Mouse (Mus musculus) limb, embryonic 15.5 days (tissue): ENCODE measurements around the gene Hist1h4k. TPM values are rescaled to one million over a fixed set of nuclear protein-coding genes. Genes with fewer than 3 reads are reported as not detected.

Experiments used
- ATAC-seq: fragments of 200-750 bp; cut with Nextera tagmentation; 2 replicates; pipeline ENCODE4 v1.8.0; 2017; ENCODE audit warnings: low read depth, moderate TSS enrichment; ENCODE audit not compliant: insufficient number of reproducible peaks, low FRiP score, low TSS enrichment
- H3K27ac ChIP-seq: fragments of 300-500 bp; sonication (generic); 2 replicates; pipeline ENCODE4 v1.5.1; 2015; ENCODE audit warnings: moderate library complexity, mild to moderate bottlenecking, inconsistent platforms
- H3K27me3 ChIP-seq: fragments of 300-500 bp; sonication (generic); 2 replicates; pipeline ENCODE4 v1.6.1; 2015; ENCODE audit warnings: inconsistent platforms
- H3K36me3 ChIP-seq: fragments of 300-500 bp; sonication (generic); 2 replicates; pipeline ENCODE4 v1.6.1; 2015; ENCODE audit warnings: inconsistent platforms
- H3K4me1 ChIP-seq: fragments of 300-500 bp; sonication (generic); 2 replicates; pipeline ENCODE4 v1.6.1; 2015; ENCODE audit warnings: inconsistent platforms
- H3K4me2 ChIP-seq: fragments of 300-500 bp; sonication (generic); 2 replicates; pipeline ENCODE4 v1.6.1; 2015; ENCODE audit warnings: mild to moderate bottlenecking, inconsistent platforms
- H3K4me3 ChIP-seq: fragments of 300-500 bp; sonication (generic); 2 replicates; pipeline ENCODE4 v1.5.1; 2015; ENCODE audit warnings: mild to moderate bottlenecking, inconsistent platforms
- H3K9ac ChIP-seq: fragments of 300-500 bp; sonication (generic); 2 replicates; pipeline ENCODE4 v1.6.1; 2015; ENCODE audit warnings: inconsistent platforms
- H3K9me3 ChIP-seq: fragments of 300-500 bp; sonication (generic); 2 replicates; pipeline ENCODE4 v1.6.1; 2016; ENCODE audit warnings: inconsistent platforms
- WGBS: fragments of 180-500 bp; shearing (Covaris S2); methylation state at CpG from one replicate; pipeline ENCODE4 v1.1.7; 2015; 5-methylcytosine and 5-hydroxymethylcytosine counted together
- microRNA-seq: library from miRNA; unstranded; fragments of <30 nt; microRNA quantifications from one replicate; pipeline ENCODE4, GENCODE M21; 2016
- polyA plus RNA-seq: library from polyadenylated mRNA; unstranded; fragments of >200 nt; fragmentation: Nextera tagmentation; extraction: Ambion mirVana; gene quantifications from 2 replicates; pipeline ENCODE4 v1.2.1, GENCODE M21; 2015

The Hist1h4k gene
- polyA plus RNA-seq, 1 experiment from 2014 or later, result 4.1 TPM

DNA sequence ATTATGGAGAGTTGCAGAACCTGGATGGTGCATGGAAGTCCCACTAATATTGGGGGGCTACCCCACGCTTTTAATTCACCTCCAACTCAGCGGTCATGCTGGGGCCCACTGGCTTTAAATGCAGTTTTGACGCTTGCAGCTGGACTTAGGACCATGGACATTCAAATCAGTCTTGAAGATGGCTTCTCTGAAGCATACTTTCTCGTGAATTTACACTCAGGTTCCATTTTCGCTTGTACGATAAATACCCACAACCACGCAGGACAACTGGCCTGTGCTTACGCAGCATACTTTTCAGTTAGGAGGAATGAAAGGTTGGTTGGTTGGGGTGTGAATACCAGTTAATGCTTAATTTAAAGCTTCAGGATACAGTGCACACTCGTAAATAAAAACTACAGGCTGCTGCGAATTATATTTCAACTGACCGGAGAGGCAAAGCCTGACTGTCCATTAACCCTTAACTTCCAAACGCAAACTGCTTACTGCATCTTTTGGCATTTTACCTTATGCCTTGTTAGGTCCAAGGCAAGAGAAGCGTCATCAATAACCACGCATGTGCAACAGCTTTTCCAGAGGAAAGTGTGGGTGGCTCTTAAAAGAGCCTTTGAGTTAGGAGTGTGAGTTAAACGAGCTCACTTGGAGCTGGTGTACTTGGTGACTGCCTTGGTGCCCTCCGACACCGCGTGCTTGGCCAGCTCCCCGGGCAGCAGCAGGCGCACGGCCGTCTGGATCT lies 35.0 kb downstream of the Hist1h4k start:
- Histone ChIP-seq H3K9me3 (no peaks in the 10 kb centered on the region), H3K4me1 (peaks cover 22% of the 10 kb centered on the region), H3K27ac (peak overlapping the region; percentile 89), H3K36me3 (no peaks in the 10 kb centered on the region), H3K27me3 (no peaks in the 10 kb centered on the region), H3K4me3 (peak overlapping the region; percentile 44), H3K4me2 (peak overlapping the region; percentile 69), H3K9ac (peak overlapping the region; percentile 28; the same call in 1 of the 2 replicates)
- WGBS, result under 1% methylated on average over 22 of the region's 22 CpGs
- no peak for ATAC-seq

DNA sequence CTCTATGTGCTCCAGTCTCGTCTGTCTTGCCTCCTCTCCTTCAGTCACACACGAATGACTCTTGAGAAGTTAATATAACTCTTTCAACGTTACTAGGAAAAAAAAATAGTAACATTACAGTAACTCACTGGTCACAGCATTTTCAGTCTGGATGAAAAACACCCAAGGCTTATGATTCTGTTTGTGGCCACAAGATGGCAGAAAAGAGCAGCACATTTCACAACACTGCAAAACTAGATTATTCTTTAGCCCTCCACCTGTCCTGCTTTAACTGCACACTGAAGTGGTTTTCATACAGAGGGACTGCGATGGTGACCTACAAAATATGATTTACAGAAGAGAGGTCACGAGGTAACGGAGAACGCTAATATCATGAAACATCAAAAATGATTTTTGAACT lies 35.6 kb downstream of the Hist1h4k start:
- Histone ChIP-seq H3K9me3 (no peaks in the 10 kb centered on the region), H3K4me2 (peak overlapping the region; percentile 69), H3K36me3 (no peaks in the 10 kb centered on the region), H3K4me3 (peak overlapping the region; percentile 44), H3K4me1 (peaks cover 22% of the 10 kb centered on the region), H3K9ac (no peak overlapping the region), H3K27me3 (no peaks in the 10 kb centered on the region), H3K27ac (peak overlapping the region; percentile 89)
- 2% methylated on average over 7 of the region's 7 CpGs for WGBS
- no peak for ATAC-seq

DNA sequence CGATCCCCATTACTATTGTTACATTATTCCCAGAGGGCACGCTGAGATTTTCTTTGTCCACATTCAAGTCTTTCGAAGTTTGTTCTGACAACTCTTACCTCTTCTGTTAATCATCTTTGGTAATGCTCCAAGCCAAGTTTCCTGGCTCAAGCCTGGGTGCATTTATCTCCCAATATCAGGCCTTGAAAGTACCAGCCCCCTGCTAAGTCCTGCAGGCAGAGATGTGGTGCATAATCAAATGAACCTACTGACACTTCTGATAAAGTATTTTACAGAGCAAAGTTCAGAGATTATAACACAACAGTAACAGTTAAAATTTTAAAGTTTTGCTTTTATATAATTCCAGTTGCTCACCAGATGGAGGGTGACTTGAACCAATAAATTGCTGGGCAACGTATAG lies 38.6 kb downstream of the Hist1h4k start:
- Histone ChIP-seq H3K4me1 (peaks cover 9% of the 10 kb centered on the region), H3K9ac (no peak overlapping the region)

DNA sequence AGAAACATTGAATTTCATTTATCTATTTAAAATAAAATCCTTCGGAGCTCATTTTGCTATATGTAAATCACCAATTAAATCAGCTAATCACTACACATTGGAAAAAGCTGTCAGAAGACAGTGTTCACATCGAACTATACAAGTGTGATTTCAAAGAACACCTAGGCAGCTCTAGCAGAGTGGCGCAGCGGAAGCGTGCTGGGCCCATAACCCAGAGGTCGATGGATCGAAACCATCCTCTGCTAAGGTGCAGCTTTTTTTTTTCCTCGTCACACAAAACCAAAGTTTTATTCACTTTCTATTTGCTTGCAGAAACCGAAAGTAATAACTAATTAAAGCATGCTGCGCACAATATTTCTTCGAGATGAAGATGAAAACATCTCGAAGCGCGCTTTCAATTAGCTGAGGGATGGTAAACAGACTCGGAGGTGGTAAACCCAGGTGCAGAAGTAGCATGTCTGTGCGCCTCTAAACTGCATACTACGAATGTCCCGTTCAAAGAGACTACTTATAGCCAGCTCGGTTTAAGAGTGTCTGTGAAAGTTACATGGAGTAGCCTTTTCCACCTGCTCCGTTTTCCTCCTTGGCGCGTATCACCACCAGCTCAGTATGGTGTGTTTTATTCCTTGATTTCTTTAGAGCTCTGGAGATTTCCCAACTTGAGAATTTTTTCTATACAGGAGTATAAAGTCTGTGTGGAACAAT lies 39.3 kb downstream of the Hist1h4k start:
- H3K9me3 ChIP-seq, result no peaks in the 10 kb centered on the region
- no peaks in the 10 kb centered on the region for H3K27me3 ChIP-seq
- H3K4me3 ChIP-seq, result peak overlapping the region; percentile 68
- peak overlapping the region; percentile 68 for H3K27ac ChIP-seq
- peak overlapping the region; percentile 52 for H3K4me2 ChIP-seq
- 0 out of 2 replicates have a peak overlapping the region, but pooled peaks have one; percentile 18 for H3K9ac ChIP-seq
- 3% methylated on average over 22 of the region's 22 CpGs for WGBS
- peak; percentile 81 for ATAC-seq
- peaks cover 9% of the 10 kb centered on the region for H3K4me1 ChIP-seq
- no peaks in the 10 kb centered on the region for H3K36me3 ChIP-seq

More for the DNA sequence above, 38.6 kb downstream of the Hist1h4k start:
- H3K4me3 ChIP-seq, result peak overlapping the region; percentile 68
- no peaks in the 10 kb centered on the region for H3K27me3 ChIP-seq
- WGBS, result 28% methylated on average over 4 of the region's 4 CpGs
- no peaks in the 10 kb centered on the region for H3K36me3 ChIP-seq
- peak overlapping the region; percentile 52 for H3K4me2 ChIP-seq
- H3K27ac ChIP-seq, result no peak overlapping the region; the same call in 1 of the 2 replicates
- ATAC-seq, result no peak
- no peaks in the 10 kb centered on the region for H3K9me3 ChIP-seq

DNA sequence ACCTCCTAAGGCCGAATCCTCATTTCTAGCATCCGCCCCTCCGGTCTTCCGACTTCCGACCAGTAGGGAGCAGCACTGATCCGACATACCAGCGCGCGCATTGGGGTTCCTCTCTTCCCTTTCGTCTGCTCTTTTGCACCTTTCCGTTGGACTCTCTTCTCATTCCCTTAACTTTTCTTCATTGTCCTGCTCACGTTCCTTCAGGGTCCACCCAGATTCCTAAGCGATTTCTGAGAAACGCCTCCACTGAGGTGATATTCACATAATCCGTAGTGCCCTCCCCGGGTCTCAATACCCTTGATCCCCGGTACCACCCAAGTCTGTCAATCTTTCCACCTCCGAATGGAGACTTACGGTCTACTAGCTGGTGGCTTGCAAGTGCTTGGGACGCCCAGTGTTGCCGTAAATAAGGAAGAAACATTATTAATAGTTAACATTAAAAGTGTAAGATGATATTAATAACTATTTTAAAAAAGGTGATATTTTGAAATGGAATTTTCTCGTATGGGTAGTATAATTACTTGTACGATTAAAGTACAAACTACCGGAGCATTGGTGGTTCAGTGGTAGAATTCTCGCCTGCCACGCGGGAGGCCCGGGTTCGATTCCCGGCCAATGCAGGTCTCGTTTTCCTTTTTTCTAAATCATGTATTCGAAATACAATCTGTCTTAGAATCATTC lies 40.1 kb downstream of the Hist1h4k start:
- Histone ChIP-seq H3K4me3 (peak overlapping the region; percentile 68), H3K27ac (peak overlapping the region; percentile 91), H3K9me3 (no peaks in the 10 kb centered on the region), H3K4me2 (peak overlapping the region; percentile 30; the same call in 1 of the 2 replicates), H3K27me3 (no peaks in the 10 kb centered on the region), H3K36me3 (no peaks in the 10 kb centered on the region), H3K4me1 (peaks cover 4% of the 10 kb centered on the region), H3K9ac (peak overlapping the region; percentile 44; the same call in 1 of the 2 replicates)
- under 1% methylated on average over 32 of the region's 32 CpGs for WGBS
- ATAC-seq, result peak; percentile 83

DNA sequence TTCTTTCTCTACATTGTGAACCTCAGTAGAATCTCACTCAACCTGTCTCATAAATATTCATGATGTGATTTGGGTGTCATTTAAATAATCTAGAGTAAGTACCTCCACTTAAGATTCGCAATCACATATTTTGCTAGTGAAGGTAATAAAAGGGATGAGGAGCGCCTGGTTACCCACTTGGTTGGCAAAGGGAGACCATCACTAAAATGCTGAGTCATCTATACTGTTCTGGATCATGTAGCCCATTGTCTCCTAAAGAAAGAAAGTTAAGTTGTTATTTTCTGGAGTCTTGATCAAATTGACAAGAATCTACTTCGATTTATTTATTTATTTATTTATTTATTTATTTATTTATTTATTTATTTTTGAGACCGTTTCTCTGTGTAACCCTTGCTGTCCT lies 43.6 kb downstream of the Hist1h4k start:
- ATAC-seq, result no peak
- Histone ChIP-seq H3K9me3 (no peaks in the 10 kb centered on the region), H3K27ac (no peak overlapping the region), H3K4me3 (no peak overlapping the region), H3K4me1 (no peaks in the 10 kb centered on the region), H3K27me3 (no peaks in the 10 kb centered on the region), H3K4me2 (no peak overlapping the region), H3K36me3 (no peaks in the 10 kb centered on the region), H3K9ac (no peak overlapping the region)
- WGBS, result 73% methylated on average over 4 of the region's 4 CpGs

Small RNAs within 50 kb of the gene (microRNA-seq; reads per million reads assigned to microRNA genes)
- gene Gm44346 (not detected), gene Gm44357 (not detected), gene Gm44367 (not detected), gene Gm44454 (not detected)

Other genes starting within 250 kb of the Hist1h4k start
- 5.2 and 7.3 TPM in 2 replicates for gene Gm11273, start 249.1 kb downstream of the Hist1h4k start, polyA plus RNA-seq
- 6.1 TPM in 2 replicates for gene Zkscan8, start 219.4 kb downstream of the Hist1h4k start, polyA plus RNA-seq
- 0.17 and 0.18 TPM in 2 replicates for gene Olfr1366, start 207.7 kb downstream of the Hist1h4k start, polyA plus RNA-seq
- gene Olfr1535, start 190.6 kb downstream of the Hist1h4k start, polyA plus RNA-seq, result not detected in 2 replicates
- not detected in 2 replicates for gene Olfr1364, start 168.7 kb downstream of the Hist1h4k start, polyA plus RNA-seq
- gene Olfr1362, start 136.5 kb downstream of the Hist1h4k start, polyA plus RNA-seq, result not detected in 2 replicates
- not detected in 2 replicates for gene Olfr11, start 108.0 kb downstream of the Hist1h4k start, polyA plus RNA-seq
- gene Olfr1361, start 87.1 kb downstream of the Hist1h4k start, polyA plus RNA-seq, result not detected in 2 replicates
- not detected in 2 replicates for gene Olfr1360, start 73.1 kb downstream of the Hist1h4k start, polyA plus RNA-seq
- gene Olfr1359, start 52.4 kb downstream of the Hist1h4k start, polyA plus RNA-seq, result not detected in 2 replicates
- gene Hist1h2bl, start 34.4 kb downstream of the Hist1h4k start, polyA plus RNA-seq, result 0.96 and 1.2 TPM in 2 replicates
- gene Hist1h2ai, start 34.1 kb downstream of the Hist1h4k start, polyA plus RNA-seq, result 17.1 and 23.9 TPM in 2 replicates
- 3.5 and 7.6 TPM in 2 replicates for gene Hist1h3h, start 32.8 kb downstream of the Hist1h4k start, polyA plus RNA-seq
- 2.5 and 4.5 TPM in 2 replicates for gene Hist1h2bm, start 28.5 kb downstream of the Hist1h4k start, polyA plus RNA-seq
- gene Hist1h4j, start 15.4 kb downstream of the Hist1h4k start, polyA plus RNA-seq, result 1.1 and 1.2 TPM in 2 replicates
- gene Hist1h2ak, start 3.3 kb upstream of the Hist1h4k start, polyA plus RNA-seq, result 11.6 and 26.1 TPM in 2 replicates
- gene Hist1h2bn, start 3.6 kb upstream of the Hist1h4k start, polyA plus RNA-seq, result 4.2 TPM in 1 of 2 replicates, not detected in the other
- gene Hist1h1b, start 30.1 kb upstream of the Hist1h4k start, polyA plus RNA-seq, result 21.1 and 23.5 TPM in 2 replicates
- 81.7 and 109 TPM in 2 replicates for gene Hist1h3i, start 32.9 kb upstream of the Hist1h4k start, polyA plus RNA-seq
- 3.5 and 4.6 TPM in 2 replicates for gene Hist1h2an, start 36.7 kb upstream of the Hist1h4k start, polyA plus RNA-seq
- 1.00 TPM in 1 of 2 replicates, not detected in the other for gene Hist1h2bp, start 37.0 kb upstream of the Hist1h4k start, polyA plus RNA-seq
- gene Hist1h2bq, start 59.7 kb upstream of the Hist1h4k start, polyA plus RNA-seq, result 11.7 and 18.0 TPM in 2 replicates
- 1.9 TPM in 1 of 2 replicates, not detected in the other for gene Hist1h2ao, start 60.0 kb upstream of the Hist1h4k start, polyA plus RNA-seq
- not detected in 2 replicates for gene Hist1h4m, start 61.2 kb upstream of the Hist1h4k start, polyA plus RNA-seq
- 9.4 and 12.8 TPM in 2 replicates for gene Hist1h4n, start 81.7 kb upstream of the Hist1h4k start, polyA plus RNA-seq
- 2,482 and 2,904 TPM in 2 replicates for gene Hist1h2ap, start 83.0 kb upstream of the Hist1h4k start, polyA plus RNA-seq
- gene Hist1h2br, start 83.2 kb upstream of the Hist1h4k start, polyA plus RNA-seq, result 12.5 and 17.9 TPM in 2 replicates
- gene Zfp184, start 194.6 kb upstream of the Hist1h4k start, polyA plus RNA-seq, result 7.8 and 8.8 TPM in 2 replicates
- gene Pom121l2, start 230.7 kb upstream of the Hist1h4k start, polyA plus RNA-seq, result 0.15 and 0.20 TPM in 2 replicates